Mouse (Mus musculus) kidney, embryonic 14.5 days (tissue): Measurements from ENCODE around the gene Crmp1. TPM values are rescaled to one million over a fixed set of nuclear protein-coding genes. Genes with fewer than 3 reads are reported as not detected.

Source experiments
- ATAC-seq: fragments of 200-750 bp; cut with Nextera tagmentation; 2 replicates; pipeline ENCODE4 v1.8.0; 2017; ENCODE audit warnings: moderate number of reproducible peaks, mild to moderate bottlenecking, moderate TSS enrichment, moderate library complexity; ENCODE audit not compliant: low FRiP score, low TSS enrichment
- H3K27ac ChIP-seq: fragments of 300-500 bp; sonication (generic); 2 replicates; pipeline ENCODE4 v1.5.1; 2014; ENCODE audit warnings: low read depth, mild to moderate bottlenecking, low read length, moderate library complexity, mixed read lengths
- H3K27me3 ChIP-seq: fragments of 300-500 bp; sonication (generic); 2 replicates; pipeline ENCODE4 v1.6.1; 2014; ENCODE audit warnings: mild to moderate bottlenecking, low read length; ENCODE audit not compliant: control insufficient read depth, insufficient read depth
- H3K36me3 ChIP-seq: fragments of 300-500 bp; sonication (generic); 2 replicates; pipeline ENCODE4 v1.6.1; 2014; ENCODE audit warnings: low read length, mixed read lengths; ENCODE audit not compliant: control insufficient read depth, insufficient read depth
- H3K4me1 ChIP-seq: fragments of 300-500 bp; sonication (generic); 2 replicates; pipeline ENCODE4 v1.6.1; 2014; ENCODE audit warnings: low read length, mixed read lengths; ENCODE audit not compliant: control insufficient read depth, insufficient read depth
- H3K4me2 ChIP-seq: fragments of 300-500 bp; sonication (generic); replicated peaks from 2 replicates; pipeline ENCODE4 v1.6.1; 2014; ENCODE audit warnings: low read depth, mild to moderate bottlenecking, low read length
- H3K4me3 ChIP-seq: fragments of 300-500 bp; sonication (generic); 2 replicates; pipeline ENCODE4 v1.5.1; 2014; ENCODE audit warnings: mild to moderate bottlenecking, low read length
- H3K9ac ChIP-seq: fragments of 300-500 bp; sonication (generic); 2 replicates; pipeline ENCODE4 v1.6.1; 2014; ENCODE audit warnings: low read depth, mild to moderate bottlenecking, low read length, moderate library complexity
- H3K9me3 ChIP-seq: fragments of 300-500 bp; sonication (generic); 2 replicates; pipeline ENCODE4 v1.6.1; 2016; ENCODE audit warnings: low read length; ENCODE audit not compliant: control insufficient read depth
- WGBS: fragments of 180-500 bp; shearing (Covaris S2); extraction: QIAGEN DNeasy Blood & Tissue Kit; methylation state at CpG from one replicate; pipeline ENCODE4 v1.1.7; 2014; 5-methylcytosine and 5-hydroxymethylcytosine counted together
- polyA plus RNA-seq: library from polyadenylated mRNA; unstranded; fragments of >200 nt; fragmentation: Nextera tagmentation; extraction: Ambion mirVana; gene quantifications from 2 replicates; pipeline ENCODE4 v1.2.1, GENCODE M21; 2014

Crmp1 gene
- polyA plus RNA-seq, 1 experiment from 2014 or later, result 12.0 TPM

DNA sequence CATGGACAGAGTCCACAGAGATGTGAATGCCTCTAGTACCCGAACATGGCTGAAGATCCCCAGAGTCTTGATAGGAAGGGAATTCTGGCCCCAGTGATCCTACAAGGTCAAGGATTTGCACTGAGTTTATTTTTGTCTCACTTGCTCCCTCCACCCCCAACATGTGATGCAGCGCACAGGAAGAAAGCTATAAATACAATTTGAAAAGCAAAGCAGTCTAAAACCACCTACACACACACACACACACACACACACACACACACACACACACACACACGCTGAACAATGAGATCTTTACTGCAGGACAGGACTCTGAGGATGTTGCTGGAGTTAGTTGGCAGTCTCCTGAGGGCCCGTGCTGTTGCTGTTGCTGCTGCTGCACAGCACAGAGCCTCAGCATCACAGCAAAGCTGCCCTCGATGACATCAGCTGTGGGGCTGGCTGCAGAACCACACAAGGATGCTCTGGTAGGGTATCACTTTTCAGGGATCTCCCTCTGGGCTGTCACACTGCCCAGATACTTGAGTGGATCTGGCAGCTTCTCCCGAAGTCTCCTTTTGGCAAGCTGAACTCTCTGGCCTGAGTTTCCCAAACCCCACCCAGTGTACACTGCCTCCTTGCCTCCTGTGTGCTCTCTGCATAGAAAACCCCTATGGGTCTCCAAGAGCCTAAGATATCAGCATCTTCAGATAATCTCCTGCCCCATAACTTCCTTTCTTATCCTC is 13.6 kb upstream of the Crmp1 start:
- H3K36me3 ChIP-seq, result no peaks in the 10 kb centered on the region
- no peaks in the 10 kb centered on the region for H3K4me1 ChIP-seq
- no peak overlapping the region for H3K9ac ChIP-seq
- H3K9me3 ChIP-seq, result no peaks in the 10 kb centered on the region
- no peaks in the 10 kb centered on the region for H3K27me3 ChIP-seq
- WGBS, result 45% methylated on average over 6 of the region's 6 CpGs
- no peak for ATAC-seq
- H3K4me2 ChIP-seq, result no peak overlapping the region
- H3K27ac ChIP-seq, result no peak overlapping the region
- H3K4me3 ChIP-seq, result no peak overlapping the region

GRCm38 (mm10) chr5:37228894-37229293 is 12.8 kb upstream of the Crmp1 start:
- ATAC-seq, result no peak
- H3K4me3 ChIP-seq, result no peak overlapping the region
- H3K27me3 ChIP-seq, result no peaks in the 10 kb centered on the region; the same call in 1 of the 2 replicates
- 54% methylated on average over 7 of the region's 7 CpGs for WGBS
- H3K9ac ChIP-seq, result no peak overlapping the region
- no peak overlapping the region for H3K27ac ChIP-seq
- H3K4me1 ChIP-seq, result no peaks in the 10 kb centered on the region
- no peak overlapping the region for H3K4me2 ChIP-seq
- H3K9me3 ChIP-seq, result no peaks in the 10 kb centered on the region
- H3K36me3 ChIP-seq, result no peaks in the 10 kb centered on the region

DNA sequence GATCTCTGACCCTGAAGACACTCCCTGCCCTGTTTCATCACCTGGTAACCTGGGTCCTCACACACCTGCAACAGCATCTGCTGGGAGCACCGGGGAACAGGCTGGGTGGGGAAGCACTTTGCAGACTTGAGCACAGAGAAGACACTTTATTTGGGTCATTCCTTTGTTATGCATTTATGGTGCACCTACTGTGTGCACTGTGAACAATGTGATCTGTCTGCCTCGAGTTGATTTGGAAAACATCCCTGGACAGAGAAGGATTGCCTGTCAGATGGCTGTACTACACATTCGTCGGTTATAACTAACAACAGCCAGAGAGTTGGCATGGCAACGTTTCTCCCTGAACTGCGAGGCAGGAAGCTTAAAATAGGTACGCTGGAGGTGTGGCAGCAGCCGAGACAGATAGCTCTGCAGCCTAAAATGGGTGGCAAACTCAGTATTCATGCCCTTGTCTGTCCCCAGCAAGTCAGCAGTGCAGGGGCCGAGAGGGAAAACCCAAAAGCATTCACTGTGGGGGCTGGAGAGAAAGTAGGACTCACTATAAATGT is 8.7 kb upstream of the Crmp1 start:
- Histone ChIP-seq H3K27me3 (no peaks in the 10 kb centered on the region; the same call in 1 of the 2 replicates), H3K9ac (no peak overlapping the region), H3K4me2 (no peak overlapping the region), H3K4me1 (no peaks in the 10 kb centered on the region), H3K9me3 (no peaks in the 10 kb centered on the region), H3K36me3 (no peaks in the 10 kb centered on the region), H3K27ac (no peak overlapping the region), H3K4me3 (no peak overlapping the region)
- 50% methylated on average over 9 of the region's 9 CpGs for WGBS
- no peak for ATAC-seq

- Histone ChIP-seq H3K4me3 (no peak overlapping the region), H3K27ac (no peak overlapping the region), H3K36me3 (no peaks in the 10 kb centered on the region), H3K4me2 (no peak overlapping the region), H3K9ac (no peak overlapping the region), H3K27me3 (peaks cover 29% of the 10 kb centered on the region), H3K9me3 (no peaks in the 10 kb centered on the region), H3K4me1 (peaks cover 8% of the 10 kb centered on the region; the same call in 1 of the 2 replicates)
- ATAC-seq, result no peak
- 45% methylated on average over 2 of the region's 2 CpGs for WGBS
Measured at GRCm38 (mm10) chr5:37238654-37239053, 3.1 kb upstream of the Crmp1 start.

GRCm38 (mm10) chr5:37240550-37240949 is 1.2 kb upstream of the Crmp1 start:
- 6% methylated on average over 5 of the region's 5 CpGs for WGBS
- no peak overlapping the region for H3K4me2 ChIP-seq
- H3K36me3 ChIP-seq, result no peaks in the 10 kb centered on the region
- H3K4me1 ChIP-seq, result peaks cover 8% of the 10 kb centered on the region; the same call in 1 of the 2 replicates
- H3K9me3 ChIP-seq, result no peaks in the 10 kb centered on the region
- no peak overlapping the region for H3K9ac ChIP-seq
- no peak overlapping the region for H3K27ac ChIP-seq
- no peak overlapping the region for H3K4me3 ChIP-seq
- peaks cover 47% of the 10 kb centered on the region for H3K27me3 ChIP-seq
- no peak for ATAC-seq

DNA sequence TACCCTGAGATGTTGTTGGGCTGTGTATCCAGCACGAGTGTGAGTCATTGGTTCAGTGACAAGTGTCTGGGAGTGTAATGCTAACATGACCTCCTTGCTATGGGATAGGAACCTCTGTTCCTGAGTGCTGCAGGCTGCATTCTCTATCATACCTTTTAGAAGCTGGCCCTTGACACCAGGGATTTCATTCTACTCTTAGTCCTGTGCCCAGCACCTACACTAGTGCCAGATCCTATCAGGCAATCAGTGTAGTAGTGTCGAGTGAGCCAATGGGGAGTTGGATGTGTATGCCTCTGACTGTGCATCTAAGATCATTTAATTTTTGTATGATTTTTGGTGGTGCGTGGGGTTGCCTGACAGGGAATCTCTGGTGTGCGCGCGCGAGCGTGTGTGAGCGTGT is 516 bp upstream of the Crmp1 start:
- no peaks in the 10 kb centered on the region for H3K9me3 ChIP-seq
- peaks cover 53% of the 10 kb centered on the region for H3K27me3 ChIP-seq
- no peak overlapping the region for H3K27ac ChIP-seq
- no peaks in the 10 kb centered on the region for H3K36me3 ChIP-seq
- H3K9ac ChIP-seq, result no peak overlapping the region
- 0 out of 2 replicates have a peak, but pooled peaks have one; percentile 3 for ATAC-seq
- H3K4me2 ChIP-seq, result peak overlapping the region; percentile 70; the same call in 1 of the 2 replicates
- WGBS, result 11% methylated on average over 9 of the region's 9 CpGs
- H3K4me3 ChIP-seq, result peak overlapping the region; percentile 41; the same call in 1 of the 2 replicates
- H3K4me1 ChIP-seq, result peaks cover 11% of the 10 kb centered on the region; the same call in 1 of the 2 replicates

DNA sequence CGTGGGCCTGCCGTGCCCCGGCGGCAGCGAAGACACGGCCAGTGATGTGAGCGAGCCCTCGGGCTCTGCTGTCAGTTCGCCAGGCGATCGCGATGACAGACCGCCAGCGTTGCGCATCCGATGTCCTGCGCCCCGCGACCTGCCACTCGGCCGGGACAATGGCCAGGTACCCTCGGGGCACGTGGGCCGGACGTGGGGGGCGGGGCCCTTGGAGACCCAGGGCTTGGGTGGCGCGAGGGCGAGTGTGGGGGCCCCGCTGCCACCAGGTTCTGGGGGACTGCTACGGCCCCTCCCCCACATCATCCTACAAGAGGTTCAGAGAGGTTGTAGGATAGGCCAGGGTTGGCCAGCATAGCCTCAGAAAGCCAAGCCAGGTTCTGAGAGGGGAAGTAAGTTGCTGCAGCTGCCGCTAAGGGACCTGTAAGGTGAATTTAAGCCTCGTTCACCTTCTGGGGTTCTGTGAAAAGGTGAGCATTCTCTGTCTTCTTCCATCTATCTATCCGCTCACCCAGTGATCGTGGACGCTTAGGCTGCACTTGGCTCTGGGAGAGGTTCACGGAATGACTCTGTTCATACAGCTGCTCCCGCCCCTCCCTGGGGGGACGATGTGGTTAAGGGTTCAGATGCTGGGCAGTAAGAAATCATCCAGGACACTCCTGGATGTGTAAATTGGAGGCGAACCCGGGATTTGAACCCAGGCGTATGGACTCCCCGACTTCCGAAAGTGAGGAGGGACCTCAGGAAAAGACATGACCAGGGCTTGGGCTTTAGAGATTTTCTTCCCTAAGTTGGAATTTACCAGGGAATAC is 824 bp downstream of the Crmp1 start:
- Histone ChIP-seq H3K9ac (no peak overlapping the region), H3K4me1 (peaks cover 12% of the 10 kb centered on the region; the same call in 1 of the 2 replicates), H3K9me3 (no peaks in the 10 kb centered on the region), H3K27ac (no peak overlapping the region), H3K36me3 (no peaks in the 10 kb centered on the region), H3K4me3 (peak overlapping the region; percentile 41), H3K4me2 (peak overlapping the region; percentile 70), H3K27me3 (peaks cover 65% of the 10 kb centered on the region)
- 8% methylated on average over 44 of the region's 44 CpGs for WGBS
- no peak for ATAC-seq

DNA sequence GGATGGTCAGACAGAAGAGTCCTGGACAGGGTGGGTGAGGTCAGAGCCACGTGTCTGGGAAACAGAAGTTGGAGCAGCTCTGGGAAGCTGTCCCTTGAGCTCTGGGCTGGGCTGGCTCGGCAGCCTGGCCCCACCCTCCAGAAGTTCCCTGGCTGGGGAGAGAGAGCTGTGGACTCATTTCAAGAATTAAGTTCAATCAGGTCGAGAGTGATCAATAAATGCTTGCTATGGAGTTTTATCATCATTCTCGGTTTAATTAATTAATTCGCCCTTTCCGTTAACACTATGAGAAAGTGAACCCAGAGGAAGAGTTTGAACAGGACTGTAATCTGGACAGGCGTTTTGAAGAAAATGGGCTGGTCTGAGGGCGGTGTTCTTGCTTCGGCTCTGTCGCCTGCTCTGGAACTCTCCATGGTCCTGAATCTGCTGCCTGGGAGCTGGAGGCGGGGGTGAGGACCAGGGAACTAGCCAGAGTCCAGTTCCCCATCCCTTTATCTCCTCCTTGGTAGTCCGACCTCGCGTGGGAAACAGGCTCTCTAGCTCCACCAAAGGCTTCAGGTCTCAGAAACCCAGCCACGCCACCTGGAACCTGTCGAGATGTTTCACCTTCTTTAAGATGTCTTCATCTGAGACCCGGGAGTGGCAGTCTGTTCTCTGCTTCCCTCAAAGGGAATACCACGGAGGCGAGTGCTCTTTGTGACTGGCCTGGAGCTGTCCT is 1.6 kb downstream of the Crmp1 start:
- Histone ChIP-seq H3K9me3 (no peaks in the 10 kb centered on the region), H3K9ac (no peak overlapping the region), H3K4me1 (peaks cover 12% of the 10 kb centered on the region; the same call in 1 of the 2 replicates), H3K27me3 (peaks cover 65% of the 10 kb centered on the region), H3K36me3 (no peaks in the 10 kb centered on the region), H3K4me3 (no peak overlapping the region), H3K27ac (no peak overlapping the region), H3K4me2 (no peak overlapping the region)
- 0 out of 2 replicates have a peak, but pooled peaks have one; percentile 5 for ATAC-seq
- under 1% methylated on average over 19 of the region's 19 CpGs for WGBS
